Mouse (Mus musculus): ENCODE results near the gene Mthfr. TPM values are rescaled to one million over a fixed set of nuclear protein-coding genes. Genes with fewer than 3 reads are reported as not detected.

The Mthfr gene
- polyA plus RNA-seq (2015; fragmentation: Nextera tagmentation; extraction: Ambion mirVana): 8.2 and 8.7 TPM in 2 replicates

DNA sequence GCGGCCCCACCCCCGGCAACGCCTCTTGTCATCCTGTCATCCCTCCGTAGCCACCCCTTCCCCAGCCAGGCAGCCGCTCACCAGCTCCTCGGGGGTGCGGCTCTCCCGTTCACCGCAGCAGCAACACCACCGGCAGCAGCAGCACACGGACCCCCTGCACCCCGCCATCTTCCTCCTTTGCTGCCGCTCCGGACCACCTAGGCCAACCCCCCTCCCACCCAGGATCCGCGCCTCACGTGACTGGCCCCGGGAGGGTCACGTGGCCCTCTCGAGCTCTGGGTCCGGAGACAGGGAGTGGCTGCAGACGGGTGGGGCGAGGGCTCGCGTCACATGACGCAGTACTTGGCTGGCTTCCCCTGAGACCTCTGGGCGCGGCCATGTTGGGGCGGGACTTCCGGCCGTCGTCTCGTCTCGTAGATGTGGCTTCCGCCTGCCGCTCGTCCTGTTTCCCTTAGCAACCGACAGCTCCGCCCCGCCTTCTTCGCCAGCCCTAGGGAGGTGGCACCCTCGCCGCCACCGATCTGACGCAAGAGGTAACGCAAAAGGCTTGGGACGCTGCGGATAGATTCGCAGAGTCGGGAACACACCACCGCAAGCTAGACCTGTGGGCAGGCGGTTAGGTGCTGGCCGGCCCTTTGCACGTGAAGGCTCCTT lies at the start of gene Mthfr, which contains the start of gene Clcn6:
TSS of gene Mthfr (plus strand) at position 478 of the 654 bp plus-strand sequence.
TSS of gene Clcn6 (minus strand) at position 222 of the 654 bp plus-strand sequence.
- H3K36me3 ChIP-seq (ENCODE audit: control insufficient read depth, insufficient read depth, low read length): peaks cover 3% of the 10 kb centered on the region; the same call in 1 of the 2 replicates
- H3K9me3 ChIP-seq (ENCODE audit: control insufficient read depth, low read length): no peaks in the 10 kb centered on the region
- peak within 1 kb of the TSS; percentile 76 for H3K9ac ChIP-seq (ENCODE audit: low read length)
- peak within 1 kb of the TSS; percentile 95 for H3K4me2 ChIP-seq (replicated peaks; ENCODE audit: low read depth)
- H3K4me1 ChIP-seq (replicated peaks; ENCODE audit: control insufficient read depth, insufficient read depth): peaks cover 7% of the 10 kb centered on the region
- DNase-seq (ENCODE audit: low spot score) (peak; percentile 99), ATAC-seq (ENCODE audit: low FRiP score, low TSS enrichment) (peak; percentile 96)
- TF ChIP-seq EP300 (optimal IDR thresholded peaks at IDR 0.05) (no peak), CTCF (IDR thresholded peaks at IDR 0.05; ENCODE audit: low read depth) (no peak; the same call in 1 of the 2 replicates)
- peak within 1 kb of the TSS; percentile 85 for H3K27ac ChIP-seq (replicated peaks)
- H3K27me3 ChIP-seq (ENCODE audit: control insufficient read depth, insufficient read depth, low read length): no peaks in the 10 kb centered on the region
- H3K4me3 ChIP-seq (ENCODE audit: low read depth, low read length): peak within 1 kb of the TSS; percentile 76
- under 1% methylated on average over 52 of the region's 54 CpGs for WGBS

DNA sequence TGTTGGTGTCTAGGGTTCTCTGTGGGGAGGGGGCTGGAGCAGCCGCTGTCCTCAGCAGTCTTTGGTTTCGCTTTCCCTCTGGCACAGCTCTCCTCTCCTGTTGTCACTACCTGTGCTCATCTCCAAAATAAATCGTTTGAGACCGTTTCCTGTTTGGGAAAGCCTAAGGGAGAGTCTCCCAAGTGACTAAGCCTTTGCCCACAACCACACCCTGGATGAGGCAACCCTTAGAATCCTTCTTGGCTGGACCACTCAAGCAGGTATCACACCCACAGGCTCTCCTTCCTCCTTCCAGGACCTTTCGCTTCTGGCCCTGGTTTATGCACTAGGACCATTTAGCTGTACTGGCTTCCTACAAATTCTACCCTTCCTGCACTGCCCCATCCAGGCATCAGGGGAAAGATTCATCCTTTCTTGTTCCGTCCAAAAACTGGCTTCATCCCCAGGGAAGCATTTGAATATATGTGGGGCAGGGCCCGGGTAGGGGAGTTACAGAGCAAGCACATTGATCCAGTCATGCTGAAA lies 45.2 kb upstream of the Mthfr start:
- no peak overlapping the region for H3K9ac ChIP-seq (ENCODE audit: low read length)
- no peak overlapping the region for H3K4me2 ChIP-seq (replicated peaks; ENCODE audit: low read depth)
- no peak overlapping the region for H3K27ac ChIP-seq (replicated peaks)
- DNase-seq (ENCODE audit: low spot score): no peak
- no peak for TF ChIP-seq EP300 (optimal IDR thresholded peaks at IDR 0.05)
- TF ChIP-seq CTCF (IDR thresholded peaks at IDR 0.05; ENCODE audit: low read depth): no peak
- H3K4me3 ChIP-seq (ENCODE audit: low read depth, low read length): no peak overlapping the region
- H3K36me3 ChIP-seq (ENCODE audit: control insufficient read depth, insufficient read depth, low read length): no peaks in the 10 kb centered on the region
- 55% methylated on average over 7 of the region's 7 CpGs for WGBS
- no peaks in the 10 kb centered on the region for H3K27me3 ChIP-seq (ENCODE audit: control insufficient read depth, insufficient read depth, low read length)
- H3K4me1 ChIP-seq (replicated peaks; ENCODE audit: control insufficient read depth, insufficient read depth): no peaks in the 10 kb centered on the region
- no peaks in the 10 kb centered on the region for H3K9me3 ChIP-seq (ENCODE audit: control insufficient read depth, low read length)
- ATAC-seq (ENCODE audit: low FRiP score, low TSS enrichment): no peak

DNA sequence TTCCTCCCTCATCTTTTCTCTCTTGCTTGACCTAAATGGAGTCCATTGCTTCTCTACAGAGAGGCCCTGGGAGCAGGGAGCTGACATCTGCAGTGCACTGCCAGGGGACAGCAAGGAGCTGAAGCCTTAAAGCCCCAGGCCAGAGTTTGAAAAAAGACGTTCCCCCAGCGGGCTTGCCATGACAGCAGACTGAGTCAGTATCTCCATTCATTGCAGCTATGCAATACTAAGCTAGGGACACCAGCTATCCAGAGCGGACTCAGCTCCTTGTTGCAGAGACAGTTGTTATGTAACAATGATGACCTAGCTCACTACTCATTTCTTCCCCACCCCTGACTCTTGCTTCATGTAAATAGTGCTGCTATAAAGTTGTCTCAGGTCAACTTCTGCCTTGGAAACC lies 43.6 kb upstream of the Mthfr start:
- Histone ChIP-seq H3K4me3 (ENCODE audit: low read depth, low read length) (no peak overlapping the region), H3K27me3 (ENCODE audit: control insufficient read depth, insufficient read depth, low read length) (no peaks in the 10 kb centered on the region), H3K4me2 (replicated peaks; ENCODE audit: low read depth) (no peak overlapping the region), H3K27ac (replicated peaks) (no peak overlapping the region), H3K9ac (ENCODE audit: low read length) (no peak overlapping the region), H3K36me3 (ENCODE audit: control insufficient read depth, insufficient read depth, low read length) (no peaks in the 10 kb centered on the region), H3K9me3 (ENCODE audit: control insufficient read depth, low read length) (no peaks in the 10 kb centered on the region), H3K4me1 (replicated peaks; ENCODE audit: control insufficient read depth, insufficient read depth) (no peaks in the 10 kb centered on the region)
- 69% methylated on average over 3 of the region's 3 CpGs for WGBS
- DNase-seq (ENCODE audit: low spot score) (no peak), ATAC-seq (ENCODE audit: low FRiP score, low TSS enrichment) (no peak)
- no peak for TF ChIP-seq EP300 (optimal IDR thresholded peaks at IDR 0.05)
- no peak for TF ChIP-seq CTCF (IDR thresholded peaks at IDR 0.05; ENCODE audit: low read depth)

DNA sequence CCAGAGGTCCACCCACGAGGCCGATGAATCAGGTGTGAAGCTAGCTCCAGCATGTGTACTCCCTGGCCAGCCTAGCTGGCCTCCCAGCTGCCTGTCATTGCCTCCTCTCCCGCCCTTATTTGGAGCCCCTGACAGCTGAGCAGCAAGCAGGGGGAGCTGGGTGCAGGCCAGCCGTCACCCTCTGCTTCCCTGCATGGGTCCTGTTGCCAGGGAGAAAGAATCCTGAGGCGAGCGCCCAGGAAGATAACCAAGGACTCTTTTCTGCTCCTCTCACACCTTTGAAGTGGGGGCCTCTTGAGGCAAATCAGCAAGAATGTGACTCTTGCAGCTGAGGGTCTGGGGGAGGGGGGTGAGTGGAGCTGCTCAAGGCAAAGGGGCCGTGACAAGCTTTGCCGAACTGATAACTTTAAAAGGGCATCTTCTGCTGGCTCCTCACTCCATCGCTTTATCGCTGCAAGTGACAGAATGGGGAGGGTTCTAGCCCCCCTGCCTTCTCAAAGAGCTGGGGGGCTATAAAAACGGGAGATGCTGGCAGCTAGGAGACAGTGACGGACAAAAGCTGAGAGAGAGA lies 38.6 kb upstream of the Mthfr start, which contains the start of gene Nppa:
TSS of gene Nppa (plus strand) at position 521 of the 571 bp plus-strand sequence.
- ATAC-seq (ENCODE audit: low FRiP score, low TSS enrichment): no peak
- TF ChIP-seq EP300 (optimal IDR thresholded peaks at IDR 0.05) (no peak), CTCF (IDR thresholded peaks at IDR 0.05; ENCODE audit: low read depth) (no peak)
- Histone ChIP-seq H3K27me3 (ENCODE audit: control insufficient read depth, insufficient read depth, low read length) (no peaks in the 10 kb centered on the region), H3K9me3 (ENCODE audit: control insufficient read depth, low read length) (no peaks in the 10 kb centered on the region), H3K4me1 (replicated peaks; ENCODE audit: control insufficient read depth, insufficient read depth) (no peaks in the 10 kb centered on the region), H3K27ac (replicated peaks) (no peak within 1 kb of the TSS), H3K4me3 (ENCODE audit: low read depth, low read length) (no peak within 1 kb of the TSS), H3K4me2 (replicated peaks; ENCODE audit: low read depth) (no peak within 1 kb of the TSS), H3K36me3 (ENCODE audit: control insufficient read depth, insufficient read depth, low read length) (no peaks in the 10 kb centered on the region), H3K9ac (ENCODE audit: low read length) (no peak within 1 kb of the TSS)
- 32% methylated on average over 12 of the region's 12 CpGs for WGBS
- DNase-seq (ENCODE audit: low spot score): no peak

DNA sequence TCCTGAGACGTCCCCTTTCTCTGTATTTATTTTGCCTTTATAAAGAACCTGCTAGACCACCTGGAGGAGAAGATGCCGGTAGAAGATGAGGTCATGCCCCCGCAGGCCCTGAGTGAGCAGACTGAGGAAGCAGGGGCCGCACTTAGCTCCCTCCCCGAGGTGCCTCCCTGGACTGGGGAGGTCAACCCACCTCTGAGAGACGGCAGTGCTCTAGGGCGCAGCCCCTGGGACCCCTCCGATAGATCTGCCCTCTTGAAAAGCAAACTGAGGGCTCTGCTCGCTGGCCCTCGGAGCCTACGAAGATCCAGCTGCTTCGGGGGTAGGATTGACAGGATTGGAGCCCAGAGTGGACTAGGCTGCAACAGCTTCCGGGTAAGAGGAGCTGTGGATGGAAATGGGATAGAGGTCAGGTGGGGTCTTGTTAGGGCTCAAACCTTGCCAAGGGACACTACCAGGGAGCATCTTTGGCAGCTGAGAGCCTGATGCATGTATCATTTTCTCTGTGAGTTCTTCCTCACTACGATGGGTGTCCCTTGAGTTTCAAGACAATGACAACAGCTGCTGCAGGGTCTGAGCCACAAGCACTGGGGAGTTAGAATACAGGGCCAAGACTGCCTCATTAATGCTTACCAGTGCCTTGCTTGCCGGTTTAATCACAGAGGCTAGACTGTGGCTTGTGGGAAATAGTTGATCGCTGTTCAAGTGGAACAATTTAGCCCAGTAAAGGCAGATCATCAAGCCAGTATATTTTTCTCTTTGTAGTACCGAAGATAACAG lies 37.7 kb upstream of the Mthfr start:
- no peak overlapping the region for H3K9ac ChIP-seq (ENCODE audit: low read length)
- ATAC-seq (ENCODE audit: low FRiP score, low TSS enrichment): no peak
- DNase-seq (ENCODE audit: low spot score): no peak
- H3K9me3 ChIP-seq (ENCODE audit: control insufficient read depth, low read length): no peaks in the 10 kb centered on the region
- TF ChIP-seq EP300 (optimal IDR thresholded peaks at IDR 0.05) (no peak), CTCF (IDR thresholded peaks at IDR 0.05; ENCODE audit: low read depth) (no peak)
- no peak overlapping the region for H3K4me2 ChIP-seq (replicated peaks; ENCODE audit: low read depth)
- H3K27ac ChIP-seq (replicated peaks): no peak overlapping the region
- no peaks in the 10 kb centered on the region for H3K36me3 ChIP-seq (ENCODE audit: control insufficient read depth, insufficient read depth, low read length)
- WGBS: 81% methylated on average over 17 of the region's 17 CpGs
- no peaks in the 10 kb centered on the region for H3K4me1 ChIP-seq (replicated peaks; ENCODE audit: control insufficient read depth, insufficient read depth)
- no peak overlapping the region for H3K4me3 ChIP-seq (ENCODE audit: low read depth, low read length)
- no peaks in the 10 kb centered on the region for H3K27me3 ChIP-seq (ENCODE audit: control insufficient read depth, insufficient read depth, low read length)

Data from stomach, postnatal 0 days (tissue).